Mouse (Mus musculus) spleen, postnatal 36 days (tissue): ENCODE data around the gene Mfsd4b1.

Experiments used
- DNase-seq, 2 experiments: peaks; one replicate each; pipeline ENCODE4 v3.0.0; 2022; ENCODE audit warnings: low spot score in 2 of 2, mixed read lengths in 1 of 2

The Mfsd4b1 gene

DNA sequence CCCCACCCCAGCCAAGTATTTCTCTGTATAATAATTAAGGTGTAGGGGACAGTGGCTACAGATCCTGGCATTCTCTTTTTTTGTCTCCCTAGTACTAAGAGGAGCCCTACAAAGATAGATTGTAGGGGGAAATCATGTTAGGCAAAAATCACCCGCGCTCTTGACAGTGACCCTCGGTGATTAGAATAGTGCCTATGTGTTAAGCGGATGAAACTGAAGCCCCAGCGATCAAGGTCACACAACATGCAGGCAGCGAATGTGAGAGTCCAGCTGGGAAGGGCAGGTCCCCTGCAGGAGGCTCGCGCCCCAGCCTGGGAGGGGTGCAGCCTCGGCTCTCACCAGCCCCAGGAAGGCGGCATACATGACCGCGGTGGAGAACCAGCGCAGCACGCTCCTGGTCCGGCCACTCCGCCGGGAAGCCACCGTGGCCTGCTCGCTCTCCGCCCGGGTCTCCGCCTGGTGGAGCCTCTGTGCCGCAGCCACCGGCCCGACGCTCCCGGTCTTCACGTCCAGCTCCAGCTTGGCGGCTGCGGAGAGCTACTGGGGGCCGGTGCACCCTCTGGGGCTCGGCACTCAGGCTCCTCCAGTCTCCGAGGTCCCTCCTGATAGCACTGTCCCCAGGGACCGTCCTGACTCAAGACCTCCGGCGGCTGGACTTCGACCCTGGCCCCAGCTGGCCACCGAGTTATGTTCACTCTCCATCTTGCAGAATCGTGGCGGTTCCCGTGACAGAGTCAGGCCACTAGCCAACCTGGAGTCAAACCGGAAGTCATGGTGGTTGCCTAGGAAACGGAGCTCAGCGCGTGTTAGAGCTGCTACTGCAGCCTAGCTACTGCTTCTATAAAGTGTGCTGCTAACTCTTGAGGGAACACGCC lies at the start of gene Mfsd4b1:
Gene Mfsd4b1 (minus strand): TSS at position 715 of the 875 bp plus-strand sequence.
- peak; percentile 60 to 65 for DNase-seq

DNA sequence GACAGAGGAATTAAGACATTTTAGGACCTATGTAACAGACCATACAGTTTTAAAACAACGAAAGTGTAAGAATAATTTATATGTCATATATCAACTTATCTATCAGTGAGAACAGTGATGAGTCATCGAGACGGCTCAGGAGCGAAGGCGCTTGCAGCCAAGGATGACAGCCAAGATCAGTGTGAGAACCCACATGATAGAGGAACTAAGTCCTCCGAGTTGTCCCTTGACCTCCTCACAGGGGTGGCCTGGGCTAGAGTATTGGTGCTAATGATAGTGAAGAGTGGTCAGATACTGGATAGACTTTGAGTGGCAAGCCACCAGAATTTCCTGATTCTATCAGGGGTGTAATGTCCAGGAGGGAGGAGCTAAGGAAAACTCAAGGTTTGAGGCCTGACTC lies 48.5 kb upstream of the Mfsd4b1 start:
- no peak for DNase-seq

DNA sequence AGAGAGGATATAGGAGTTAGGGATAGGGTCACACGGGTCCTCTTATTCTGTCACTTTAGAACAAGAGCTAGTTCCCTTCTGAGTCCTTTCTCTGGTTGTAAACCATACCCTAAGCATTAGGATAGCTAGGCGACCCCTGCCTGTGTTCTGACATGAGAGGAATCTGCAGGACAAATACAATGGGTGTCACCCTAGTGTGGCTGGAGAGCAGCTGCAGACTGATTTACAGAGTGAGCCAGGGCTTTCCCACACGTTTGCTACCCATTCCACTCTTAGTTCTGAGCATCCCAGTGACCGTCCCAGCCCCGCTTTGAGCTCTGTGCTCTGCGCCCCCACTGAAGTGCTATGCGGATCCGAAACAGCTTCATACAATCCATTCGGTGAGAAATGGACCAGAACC lies 45.6 kb upstream of the Mfsd4b1 start:
- no peak for DNase-seq

DNA sequence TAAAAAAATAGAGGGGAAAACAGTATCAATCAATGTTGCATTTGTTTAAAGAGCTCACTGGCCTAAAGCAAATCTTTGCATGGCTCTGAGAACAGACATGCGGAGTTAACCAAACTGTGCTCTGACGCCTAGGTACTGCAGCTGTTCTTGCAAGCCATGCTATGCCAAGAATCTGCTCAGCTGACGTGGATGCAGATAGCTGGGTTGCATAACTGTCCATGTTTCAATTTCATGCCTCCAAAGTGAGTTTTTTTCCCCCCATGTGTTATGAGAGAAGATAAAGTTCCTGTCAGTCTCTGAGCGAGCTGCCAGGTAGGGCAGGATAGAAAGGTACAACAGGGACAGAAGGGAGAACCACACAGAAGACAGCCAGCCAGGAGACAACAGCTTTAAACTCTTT lies 44.2 kb upstream of the Mfsd4b1 start:
- DNase-seq = no peak

DNA sequence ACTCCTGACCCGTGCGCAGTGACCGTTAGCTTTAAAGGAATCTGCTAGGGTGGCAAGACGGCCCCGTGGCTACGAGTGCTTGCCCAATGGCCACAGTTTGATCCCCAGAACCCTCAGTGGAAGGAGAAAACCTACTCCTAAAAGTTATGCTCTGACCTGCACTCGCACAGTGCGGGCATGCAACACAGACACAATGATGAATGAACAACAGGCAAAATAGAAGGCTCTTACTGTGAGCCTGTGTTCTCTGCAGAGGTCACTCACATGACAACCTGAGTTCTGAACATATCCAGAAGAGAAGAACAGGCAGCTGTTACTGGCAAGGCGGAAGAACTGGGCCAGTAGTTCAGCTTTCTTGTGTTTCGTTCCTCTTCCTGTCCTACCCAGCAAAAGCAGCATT lies 43.5 kb upstream of the Mfsd4b1 start:
- DNase-seq = peak; percentile 49 to 56

DNA sequence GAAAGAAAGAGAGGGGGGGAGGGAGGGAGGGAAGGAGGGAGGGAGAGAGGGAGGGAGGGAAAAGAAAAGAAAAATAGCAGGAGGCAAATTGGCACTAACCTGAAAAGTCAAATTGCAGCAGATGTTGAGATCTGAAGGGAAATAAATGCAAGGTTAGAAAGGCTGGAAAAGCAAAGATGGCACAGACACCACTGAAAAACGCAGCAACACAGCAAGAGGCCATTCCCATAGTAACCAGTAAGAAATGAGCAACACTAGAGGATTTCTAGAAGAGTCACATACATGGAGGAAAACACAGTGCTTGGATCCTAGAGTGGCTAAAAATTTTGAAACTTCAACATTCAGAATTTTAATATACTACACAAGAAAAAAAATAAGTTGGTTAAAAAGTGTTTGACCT lies 42.5 kb upstream of the Mfsd4b1 start:
- no peak for DNase-seq

DNA sequence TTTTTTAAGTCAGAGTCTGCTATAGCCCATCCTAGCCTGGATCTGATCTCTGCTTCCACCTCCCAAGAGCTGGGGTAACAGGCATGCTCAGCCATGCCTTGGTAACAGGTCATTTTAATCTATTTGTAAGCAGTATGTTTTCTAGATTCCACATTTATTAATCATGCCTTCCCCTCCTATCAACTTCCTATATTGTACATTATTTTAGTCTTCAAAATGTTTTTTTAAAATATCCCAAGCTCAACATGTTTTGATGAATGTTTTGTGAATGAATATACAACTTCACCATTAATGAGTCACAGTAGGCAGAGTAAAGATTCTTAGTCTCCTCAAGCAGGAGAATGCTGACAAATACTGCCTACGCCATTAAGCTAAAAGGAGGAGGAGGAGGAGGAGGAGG lies 42.0 kb upstream of the Mfsd4b1 start:
- no peak for DNase-seq

DNA sequence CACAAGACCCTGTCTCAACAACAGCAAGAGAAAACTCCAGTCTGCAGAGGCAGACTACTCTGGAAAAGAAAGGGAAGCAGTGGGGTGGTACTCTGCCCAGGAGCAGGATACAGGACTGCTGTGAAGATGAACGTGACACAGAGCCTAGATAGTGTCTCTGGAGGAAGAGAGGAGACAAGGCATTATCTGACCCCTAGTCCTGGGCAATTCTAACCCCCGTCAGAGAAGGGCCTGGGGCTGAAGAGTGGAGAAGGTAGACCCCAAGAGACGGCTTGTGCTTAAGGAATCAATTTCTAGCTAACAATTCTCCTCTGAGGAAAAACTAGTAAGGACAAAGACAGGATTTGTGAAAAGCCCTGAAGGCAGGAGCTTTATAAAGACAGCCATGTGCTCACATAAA lies 40.3 kb upstream of the Mfsd4b1 start:
- DNase-seq = no peak

DNA sequence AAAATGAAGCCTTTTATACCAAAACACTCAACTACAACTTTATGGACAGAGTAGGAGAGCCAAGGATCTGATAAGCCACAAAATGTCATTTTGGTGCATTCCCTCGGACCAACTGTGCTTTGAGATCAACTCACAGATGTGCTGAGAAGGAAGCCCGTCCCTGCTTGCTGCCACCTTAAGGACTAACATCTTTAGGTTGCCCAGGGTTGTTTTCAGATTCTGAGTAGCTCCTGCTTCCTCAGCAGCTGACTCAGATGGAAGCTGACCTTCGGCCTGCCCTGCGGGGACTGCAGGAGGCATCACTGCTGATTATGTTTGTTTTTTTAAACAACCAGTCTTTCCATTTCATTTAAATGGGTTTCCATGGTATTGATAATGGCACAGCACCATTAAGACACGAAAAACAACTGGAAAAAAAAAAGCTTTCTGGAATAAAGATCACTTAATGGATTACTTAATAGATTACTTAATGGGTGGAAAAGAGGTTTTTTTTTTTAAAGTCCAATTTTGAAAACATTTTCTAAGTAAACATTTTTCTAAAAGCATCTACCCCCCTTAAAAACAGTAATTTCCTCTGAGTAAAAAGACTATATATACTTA lies 38.3 kb upstream of the Mfsd4b1 start:
- no peak for DNase-seq

DNA sequence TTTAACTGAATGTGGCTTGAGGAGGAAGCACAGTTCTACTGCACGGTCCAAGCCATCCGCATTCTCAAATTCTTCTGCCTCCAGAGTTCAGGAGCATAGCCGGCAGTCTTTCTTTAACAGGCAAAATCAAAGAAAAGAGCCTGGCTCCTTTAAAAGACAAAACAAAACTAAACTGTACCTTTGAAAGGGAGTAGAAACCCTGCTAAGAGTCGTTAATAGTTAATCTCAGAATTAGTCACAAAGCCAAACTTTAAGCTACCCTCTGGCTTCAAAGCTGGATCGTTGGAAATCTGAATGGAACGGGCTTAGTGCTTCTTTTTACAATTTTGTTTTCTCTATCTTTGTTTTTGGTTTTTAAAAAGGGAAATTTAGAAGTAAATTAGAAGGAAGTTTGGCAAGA lies 37.7 kb upstream of the Mfsd4b1 start:
- no peak for DNase-seq

DNA sequence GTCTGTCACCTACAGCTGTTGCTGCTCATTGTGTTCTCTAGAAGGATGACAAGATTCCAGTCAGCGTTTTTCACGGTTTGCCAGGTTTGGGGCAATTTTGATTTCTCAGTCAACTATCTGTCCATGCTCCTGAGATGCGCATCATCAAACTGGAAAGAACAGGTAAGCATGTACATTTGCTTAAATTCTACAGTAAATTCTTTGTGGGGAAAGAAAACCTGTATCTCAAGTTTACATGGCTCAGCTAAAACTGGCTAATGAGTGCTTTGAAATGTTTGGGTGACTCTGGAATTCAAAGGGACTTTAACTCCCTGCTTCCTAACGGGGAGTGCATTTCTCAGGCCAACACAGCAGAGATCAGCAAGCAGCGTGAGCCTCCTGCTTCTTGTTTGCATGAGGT lies 36.9 kb upstream of the Mfsd4b1 start:
- DNase-seq = no peak

DNA sequence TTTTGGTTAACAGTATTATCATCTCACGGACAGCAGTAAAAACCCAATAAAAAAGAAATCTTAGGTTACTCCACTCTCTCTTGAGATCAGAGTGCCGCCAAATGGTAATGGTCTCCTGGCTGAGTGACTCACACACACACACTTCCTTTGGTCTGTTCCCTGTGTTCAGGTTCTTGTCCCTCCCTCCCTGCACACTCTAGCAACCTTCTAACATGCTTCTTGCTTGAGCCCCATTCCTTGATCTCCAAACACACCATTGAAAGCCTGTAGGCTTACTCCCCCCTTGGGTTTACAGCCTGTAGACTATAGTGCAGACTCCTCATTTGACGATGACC lies 33.7 kb upstream of the Mfsd4b1 start:
- no peak for DNase-seq

DNA sequence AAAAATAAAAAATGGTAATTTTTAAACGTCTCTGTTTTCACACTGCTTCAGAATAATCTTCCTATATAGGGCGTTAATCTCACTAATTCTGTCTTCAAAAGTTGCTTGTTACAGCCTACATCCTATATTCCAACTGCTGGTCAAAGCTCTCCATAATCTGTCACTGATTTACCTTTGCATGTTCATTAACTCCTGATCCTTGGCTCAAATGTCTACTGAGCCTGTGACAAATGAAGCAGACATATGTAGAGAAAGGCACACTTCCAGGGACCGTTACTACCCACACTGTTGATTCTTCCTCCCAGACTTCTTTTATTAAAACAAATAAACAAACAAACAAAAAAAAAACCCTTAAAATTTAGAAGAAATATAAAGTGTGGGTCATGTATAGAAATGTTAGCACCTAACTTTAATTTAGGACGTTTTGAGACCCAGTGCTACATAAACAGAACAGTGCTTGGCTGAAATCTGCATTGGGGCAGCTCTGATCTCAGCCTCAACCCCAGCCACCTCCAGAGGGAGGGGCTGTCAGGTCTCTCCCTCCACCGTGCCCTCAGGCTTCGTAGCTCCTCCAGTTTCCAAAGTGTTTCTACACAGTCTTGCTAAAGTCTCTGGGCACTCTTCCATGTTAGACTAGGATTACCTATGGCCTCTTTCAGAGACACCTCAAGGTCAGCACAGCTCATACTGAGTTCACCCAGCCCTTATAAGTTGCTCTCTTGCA lies 33.2 kb upstream of the Mfsd4b1 start:
- no peak for DNase-seq

DNA sequence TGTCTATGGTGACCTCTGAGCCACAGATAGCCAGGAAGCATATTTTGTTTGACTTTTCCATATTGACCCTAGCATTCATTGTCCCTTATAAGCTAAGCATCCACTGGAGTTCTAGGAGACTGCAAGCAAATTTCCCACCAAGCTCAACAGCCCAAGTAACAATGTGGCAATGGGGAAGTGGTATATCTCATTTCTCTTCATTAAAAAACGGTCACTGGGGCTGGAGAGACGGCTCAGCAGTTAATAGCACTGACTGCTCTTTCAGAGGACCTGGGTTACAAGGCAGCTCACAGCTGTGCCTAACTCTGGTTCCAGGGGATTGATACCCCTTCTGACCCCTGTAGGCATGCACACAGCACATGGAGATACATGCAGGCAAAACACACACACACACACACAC lies 32.5 kb upstream of the Mfsd4b1 start:
- no peak for DNase-seq

DNA sequence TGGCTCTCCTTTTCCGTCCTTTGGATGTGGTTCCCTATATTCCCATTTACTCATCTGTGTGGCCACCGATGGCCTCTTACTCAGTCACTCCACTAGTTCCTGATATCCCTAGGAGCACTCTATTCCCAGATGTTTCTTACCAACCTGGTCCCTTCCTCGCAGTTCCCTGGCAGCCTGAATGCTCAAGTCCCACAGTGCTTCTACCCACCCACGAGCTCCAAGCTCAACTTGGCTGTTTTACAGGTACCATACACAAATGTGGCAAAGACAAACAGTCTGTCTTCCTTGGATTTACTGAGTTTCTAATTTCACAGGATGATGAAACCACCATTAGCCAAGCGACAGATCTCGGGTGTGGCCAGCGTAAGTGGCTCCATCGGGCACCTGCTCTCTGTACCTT lies 29.4 kb upstream of the Mfsd4b1 start:
- DNase-seq = no peak

DNA sequence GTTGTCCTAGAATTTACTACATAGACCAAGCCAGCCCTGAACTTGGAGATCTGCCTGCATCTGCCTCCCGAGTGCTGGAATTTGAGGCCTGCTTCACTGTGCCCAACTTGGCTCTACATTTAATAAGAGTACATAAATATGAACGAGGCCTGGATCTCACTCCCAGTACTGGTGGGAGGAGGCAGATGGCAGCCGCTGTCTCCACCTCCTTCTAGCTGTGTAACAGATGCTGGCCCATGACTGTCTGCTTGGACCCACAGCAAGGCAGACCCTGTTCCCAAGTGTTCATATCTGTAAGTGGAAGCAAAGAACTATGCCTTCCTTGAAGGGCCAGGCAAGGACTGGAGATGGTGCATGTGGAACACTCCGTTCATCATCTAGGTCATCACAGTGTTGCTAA lies 28.8 kb upstream of the Mfsd4b1 start:
- DNase-seq = no peak

DNA sequence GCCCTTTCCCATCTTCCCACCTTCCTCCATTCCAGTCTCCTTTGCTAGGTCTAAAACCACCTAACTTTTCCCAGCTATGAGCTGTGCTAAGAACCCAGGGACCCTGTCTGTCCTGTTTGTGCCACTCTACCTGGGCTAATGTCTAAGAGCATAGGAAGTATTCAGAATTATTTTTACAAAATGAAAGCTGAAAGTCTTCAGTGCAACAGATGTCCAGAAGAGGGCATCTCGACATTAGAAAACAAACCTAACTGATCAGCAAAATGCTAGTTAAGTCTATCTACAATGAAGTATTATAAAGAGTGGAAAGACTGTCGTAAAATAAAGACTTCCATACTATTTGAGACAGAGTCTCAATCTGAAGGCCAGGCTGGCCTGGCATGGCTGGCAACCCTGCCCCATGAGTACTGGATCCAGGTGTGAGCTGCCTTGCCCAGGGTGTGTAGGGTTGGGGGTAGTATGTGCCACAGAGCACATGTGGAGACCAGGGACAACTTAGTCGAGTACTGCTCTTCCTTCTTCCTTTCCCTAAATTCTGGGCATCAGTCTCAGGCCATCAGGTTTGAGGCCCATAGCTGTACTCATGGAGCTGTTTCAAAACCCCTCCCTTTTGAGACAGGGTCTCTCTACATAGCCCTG lies 28.3 kb upstream of the Mfsd4b1 start:
- DNase-seq = peak in 1 of 2 experiments; percentile 24

DNA sequence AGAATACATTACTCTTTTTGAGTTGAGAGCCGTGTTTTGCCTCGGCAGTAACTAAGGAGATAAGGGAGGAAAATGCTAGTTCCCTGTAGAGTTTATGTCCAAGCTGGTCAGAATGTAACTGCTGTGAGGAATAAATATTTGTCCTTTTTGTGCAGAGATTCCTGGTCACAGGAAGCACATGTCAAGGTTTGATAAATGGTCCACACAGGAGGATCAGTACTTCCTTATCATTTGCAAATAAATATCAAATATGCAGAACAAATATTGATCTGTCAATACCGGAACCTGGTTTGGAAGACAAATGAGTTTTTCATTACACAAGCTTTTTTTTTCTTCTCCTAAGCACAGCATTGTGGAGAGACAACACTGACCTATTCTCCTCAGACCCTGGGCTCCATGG lies 26.9 kb upstream of the Mfsd4b1 start:
- no peak for DNase-seq

DNA sequence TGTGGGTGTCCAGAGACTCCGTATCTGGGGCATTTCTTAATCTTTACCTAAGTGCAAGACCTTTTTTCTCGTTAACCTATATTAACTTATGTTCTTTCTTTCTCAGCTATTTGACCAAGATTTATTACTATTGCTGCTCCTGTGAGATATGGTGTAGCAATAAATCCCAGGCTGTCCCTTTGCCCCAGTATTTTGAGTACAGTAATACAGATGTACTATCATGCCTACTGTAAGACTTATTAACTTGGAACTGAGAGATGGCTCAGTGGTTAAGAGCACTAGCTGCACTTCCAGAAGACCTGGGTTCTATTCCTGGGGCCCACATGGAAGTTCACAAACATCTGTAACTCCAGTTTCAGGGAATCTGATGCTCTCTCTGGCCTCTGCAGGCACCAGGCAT lies 25.7 kb upstream of the Mfsd4b1 start:
- DNase-seq = no peak

DNA sequence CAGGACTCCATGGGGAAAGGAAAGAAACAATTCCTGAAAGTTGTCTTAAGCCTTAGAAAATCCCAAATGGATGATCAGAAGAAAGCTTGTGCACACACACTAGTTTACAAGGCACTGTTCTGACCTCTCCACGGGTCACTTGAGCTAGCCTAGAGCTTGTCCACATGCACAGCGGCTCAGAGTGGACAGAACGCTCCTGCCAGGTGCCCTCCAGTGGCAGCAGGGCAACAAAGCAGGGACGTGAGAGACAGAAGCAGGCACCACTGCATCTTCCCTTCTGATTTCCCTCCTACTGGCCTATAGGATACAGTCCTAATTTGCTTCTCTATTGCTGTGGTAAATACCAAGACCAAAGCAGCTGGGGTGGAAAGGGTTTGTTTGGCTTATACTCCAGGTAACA lies 16.3 kb upstream of the Mfsd4b1 start:
- no peak for DNase-seq

DNA sequence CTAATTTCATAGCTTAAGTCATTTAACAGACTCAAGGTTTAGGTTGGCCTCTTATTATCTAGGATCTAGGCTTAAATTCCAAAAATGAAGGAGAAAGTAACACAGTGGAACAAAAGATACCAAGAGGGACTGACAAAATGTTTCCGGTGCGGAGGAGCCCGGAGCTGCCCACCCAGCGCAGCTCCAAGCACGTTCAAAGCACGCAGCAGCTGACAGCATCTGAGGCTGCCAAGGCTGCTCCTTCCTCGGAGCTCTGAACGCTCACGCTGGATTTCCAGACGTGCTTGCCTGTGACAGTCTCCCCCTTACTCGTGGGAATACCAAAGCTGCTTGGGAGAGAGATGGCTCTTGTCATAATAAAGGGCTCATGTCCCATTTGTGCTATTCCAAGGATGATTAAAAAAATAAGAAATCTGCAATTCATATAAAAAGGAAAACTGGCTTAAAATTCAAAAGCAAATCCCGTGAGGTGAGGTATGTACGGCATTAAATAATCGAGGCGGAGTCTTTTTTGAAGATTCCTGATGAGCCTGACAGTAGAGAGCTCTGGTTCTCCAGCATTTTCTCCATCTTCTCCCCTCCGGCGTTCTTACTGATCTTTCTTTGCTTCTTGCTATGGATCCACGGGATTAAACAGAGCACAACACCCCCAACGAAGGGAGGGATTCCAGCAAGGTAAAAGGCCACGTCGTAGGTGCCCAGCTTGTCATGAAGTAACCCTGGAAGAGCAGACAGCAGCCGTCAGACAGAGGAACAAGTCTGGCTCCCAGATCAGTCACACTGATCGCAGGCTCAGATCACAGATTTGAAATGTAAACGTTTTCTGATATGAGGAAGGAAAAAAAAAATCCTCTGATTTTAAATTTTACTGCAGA lies 11.9 kb upstream of the Mfsd4b1 start:
- no peak for DNase-seq

DNA sequence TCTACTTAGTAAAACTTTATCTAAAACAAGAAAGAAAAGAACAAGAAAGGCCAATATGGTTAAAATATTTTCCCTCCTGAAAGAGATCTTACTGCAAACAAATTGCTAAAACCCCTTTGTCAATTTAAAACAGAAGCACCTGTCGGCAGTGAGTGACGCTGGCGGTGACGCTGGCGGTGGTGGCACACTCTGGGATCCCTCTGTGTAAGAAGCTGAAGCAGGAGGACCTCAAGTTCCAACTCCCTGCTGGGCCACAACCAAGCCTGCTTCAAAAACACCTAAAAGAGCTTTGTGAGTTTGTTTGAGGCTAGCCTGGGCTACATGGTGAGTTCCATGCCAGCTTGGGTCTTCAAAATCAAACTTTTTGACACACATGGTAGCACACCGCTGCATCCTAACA lies 9.9 kb upstream of the Mfsd4b1 start:
- no peak for DNase-seq
